Mouse (Mus musculus): Measurements from ENCODE around the gene Fam126b.

GRCm38 (mm10) chr1:58562455-58562854 lies 23.7 kb downstream of the Fam126b start:
- TF ChIP-seq CTCF (IDR thresholded peaks at IDR 0.05; ENCODE audit: low read depth, low read length) (peak; percentile 74), GATA1 (IDR thresholded peaks at IDR 0.05; ENCODE audit: borderline replicate concordance, low read length) (no peak)
